Mouse (Mus musculus) CH12.LX (cell line): ENCODE measurements around the gene Leprot. TPM values are rescaled to one million over a fixed set of nuclear protein-coding genes. Genes with fewer than 3 reads are reported as not detected.

Source experiments
- DNase-seq: peaks from one replicate; pipeline ENCODE4 v3.0.0-alpha.2; 2013; ENCODE audit errors: extremely low read depth
- H3K27ac ChIP-seq: 2 replicates; pipeline ENCODE4 v1.5.1; 2012; ENCODE audit warnings: low read depth, mild to moderate bottlenecking, control low read depth, moderate library complexity; ENCODE audit not compliant: insufficient read depth
- H3K27me3 ChIP-seq: replicated peaks from 2 replicates; pipeline ENCODE3; 2012; ENCODE audit warnings: inconsistent platforms
- H3K36me3 ChIP-seq, 2 experiments: replicated peaks in 1 of 2; 2 replicates each; pipeline versions ENCODE3 to v1.6.1; 2012; ENCODE audit warnings: inconsistent platforms in 1 of 2, low read length in 1 of 2, mild to moderate bottlenecking in 1 of 2, mixed read lengths in 1 of 2, moderate library complexity in 1 of 2; ENCODE audit not compliant: control insufficient read depth in 1 of 2, insufficient read depth in 1 of 2
- H3K4me1 ChIP-seq, 2 experiments: 2 replicates each; pipeline ENCODE4 v1.6.1; 2012; ENCODE audit warnings: inconsistent platforms in 1 of 2, moderate library complexity in 1 of 2; ENCODE audit not compliant: insufficient read depth in 2 of 2, control insufficient read depth in 1 of 2
- H3K4me2 ChIP-seq: 2 replicates; pipeline ENCODE4 v1.6.1; 2012; ENCODE audit warnings: low read depth, mild to moderate bottlenecking, control low read depth; ENCODE audit not compliant: poor library complexity, insufficient read depth, severe bottlenecking
- H3K4me3 ChIP-seq, 3 experiments: fragments of 150-350 bp in 1 of 3; sonication (generic) in 1 of 3; replicated peaks in 1 of 3; 2 replicates each; pipeline versions ENCODE3 to v1.5.1; 2011 to 2012; ENCODE audit warnings: low read depth in 2 of 3, low read length in 2 of 3, mild to moderate bottlenecking in 2 of 3, moderate library complexity in 2 of 3, control low read depth in 1 of 3, improper control_type of control experiment in 1 of 3, inconsistent platforms in 1 of 3, mixed read lengths in 1 of 3; ENCODE audit not compliant: poor library complexity in 1 of 3
- H3K79me2 ChIP-seq: replicated peaks from 2 replicates; pipeline ENCODE4 v1.6.1; 2012; ENCODE audit warnings: mild to moderate bottlenecking, moderate library complexity; ENCODE audit not compliant: control insufficient read depth, poor library complexity, insufficient read depth, severe bottlenecking; ENCODE audit errors: extremely low read depth
- H3K9ac ChIP-seq: 2 replicates; pipeline ENCODE4 v1.6.1; 2012; ENCODE audit warnings: low read depth, mild to moderate bottlenecking, control low read depth, moderate library complexity; ENCODE audit not compliant: insufficient read depth
- H3K9me3 ChIP-seq: replicated peaks from 2 replicates; pipeline ENCODE3; 2012; ENCODE audit warnings: low read length, inconsistent platforms, mixed read lengths
- BHLHE40 ChIP-seq: IDR thresholded peaks from 2 replicates; pipeline ENCODE4 v1.6.1; 2011; ENCODE audit warnings: mild to moderate bottlenecking, low read depth, low read length, improper control_type of control experiment
- CHD1 ChIP-seq: IDR thresholded peaks from 2 replicates; pipeline ENCODE4 v1.6.1; 2012; ENCODE audit warnings: low read depth, low read length, improper control_type of control experiment, inconsistent platforms
- CTCF ChIP-seq, 2 experiments: IDR thresholded peaks in 1 of 2; conservative IDR thresholded peaks in 1 of 2; 2 replicates each; pipeline ENCODE4 v1.5.1; 2011 to 2012; ENCODE audit warnings: low read depth in 2 of 2, low read length in 2 of 2, improper control_type of control experiment in 1 of 2, inconsistent platforms in 1 of 2, mild to moderate bottlenecking in 1 of 2, moderate library complexity in 1 of 2
- E2F4 ChIP-seq: IDR thresholded peaks from 2 replicates; pipeline ENCODE4 v1.6.1; 2011; ENCODE audit warnings: low read depth, low read length, improper control_type of control experiment; ENCODE audit not compliant: insufficient replicate concordance
- ETS1 ChIP-seq: conservative IDR thresholded peaks from 2 replicates; pipeline ENCODE4 v1.6.1; 2012; ENCODE audit warnings: low read depth, mild to moderate bottlenecking, inconsistent platforms, low read length, improper control_type of control experiment, moderate library complexity
- GABPA ChIP-seq: IDR thresholded peaks from 2 replicates; pipeline ENCODE4 v1.6.1; 2012; ENCODE audit warnings: low read depth, low read length, improper control_type of control experiment, inconsistent platforms; ENCODE audit not compliant: insufficient replicate concordance
- HCFC1 ChIP-seq: IDR thresholded peaks from 2 replicates; pipeline ENCODE4 v1.6.1; 2012; ENCODE audit warnings: low read depth, mild to moderate bottlenecking, inconsistent platforms, low read length, improper control_type of control experiment
- IRF4 ChIP-seq: IDR thresholded peaks from 2 replicates; pipeline ENCODE4 v1.6.1; 2014; ENCODE audit warnings: low read depth, mild to moderate bottlenecking, inconsistent platforms, low read length, improper control_type of control experiment
- JUN ChIP-seq: IDR thresholded peaks from 2 replicates; pipeline ENCODE4 v1.6.1; 2011; ENCODE audit warnings: low read depth, mild to moderate bottlenecking, low read length, improper control_type of control experiment, moderate library complexity; ENCODE audit not compliant: insufficient read depth
- JUND ChIP-seq: conservative IDR thresholded peaks from 2 replicates; pipeline ENCODE4 v1.6.1; 2011; ENCODE audit warnings: low read depth, low read length, improper control_type of control experiment
- KAT2A ChIP-seq: IDR thresholded peaks from 2 replicates; pipeline ENCODE4 v1.6.1; 2012; ENCODE audit warnings: low read length, improper control_type of control experiment, inconsistent platforms; ENCODE audit not compliant: insufficient replicate concordance
- MAFK ChIP-seq: IDR thresholded peaks from 2 replicates; pipeline ENCODE4 v1.6.1; 2011; ENCODE audit warnings: low read length, improper control_type of control experiment; ENCODE audit not compliant: insufficient replicate concordance
- MAX ChIP-seq: IDR thresholded peaks from 2 replicates; pipeline ENCODE4 v1.6.1; 2011; ENCODE audit warnings: low read length, improper control_type of control experiment
- MEF2A ChIP-seq: IDR thresholded peaks from 2 replicates; pipeline ENCODE4 v1.6.1; 2014; ENCODE audit warnings: low read depth, mild to moderate bottlenecking, inconsistent platforms, low read length, improper control_type of control experiment, borderline replicate concordance
- MYC ChIP-seq: IDR thresholded peaks from 2 replicates; pipeline ENCODE4 v1.6.1; 2011; ENCODE audit warnings: low read depth, mild to moderate bottlenecking, improper control_type of control experiment, low read length
- NRF1 ChIP-seq: IDR thresholded peaks from 2 replicates; pipeline ENCODE4 v1.6.1; 2014; ENCODE audit warnings: low read depth, mild to moderate bottlenecking, inconsistent platforms, low read length, improper control_type of control experiment, moderate library complexity
- POLR2A ChIP-seq: IDR thresholded peaks from 2 replicates; pipeline ENCODE4 v1.6.1; 2011; ENCODE audit warnings: low read depth, mild to moderate bottlenecking, improper control_type of control experiment, low read length
- POLR2AphosphoS2 ChIP-seq: IDR thresholded peaks from 2 replicates; pipeline ENCODE4 v1.6.1; 2011; ENCODE audit warnings: low read depth, low read length, improper control_type of control experiment
- RAD21 ChIP-seq: IDR thresholded peaks from 2 replicates; pipeline ENCODE4 v1.6.1; 2011; ENCODE audit warnings: low read depth, mild to moderate bottlenecking, low read length, improper control_type of control experiment, moderate library complexity
- SMC3 ChIP-seq: IDR thresholded peaks from 2 replicates; pipeline ENCODE4 v1.6.1; 2011; ENCODE audit warnings: low read depth, low read length, improper control_type of control experiment
- TBP ChIP-seq: conservative IDR thresholded peaks from 2 replicates; pipeline ENCODE4 v1.6.1; 2011; ENCODE audit warnings: low read depth, low read length, improper control_type of control experiment
- UBTF ChIP-seq: IDR thresholded peaks from 2 replicates; pipeline ENCODE4 v1.6.1; 2012; ENCODE audit warnings: low read depth, mild to moderate bottlenecking, inconsistent platforms, low read length, improper control_type of control experiment, moderate library complexity
- ZKSCAN1 ChIP-seq: IDR thresholded peaks from 2 replicates; pipeline ENCODE4 v1.6.1; 2012; ENCODE audit warnings: low read depth, inconsistent platforms, low read length, improper control_type of control experiment, borderline replicate concordance
- dilution Hi-C: fragments of 300-500 bp; cut with MboI; formaldehyde crosslinking; loops from 2 replicates; pipeline ENCODE4 v1.14.3; 2020; ENCODE audit warnings: low sequenced_read_pairs; ENCODE audit not compliant: extremely low pct_unique_long_range_greater_than_20kb, extremely low pct_ligation_motif_present
- in situ Hi-C: fragments of 300-500 bp; cut with MboI; formaldehyde crosslinking; loops from 3 replicates; pipeline ENCODE4 v1.14.3; 2019; ENCODE audit warnings: low sequenced_read_pairs, low pct_ligation_motif_present, low pct_unique_long_range_greater_than_20kb, mixed read lengths
- polyA plus RNA-seq: library from polyadenylated mRNA; unstranded; fragments of >175 nt; gene quantifications from 2 replicates; pipeline ENCODE4 v1.2.1, GENCODE M21; 2012; ENCODE audit warnings: low read depth; ENCODE audit not compliant: insufficient read length
- total RNA-seq, 2 experiments: library from RNA; depleted of rRNA; stranded (reverse); fragments of 300-350 nt in 1 of 2; fragments of >200 nt in 1 of 2; gene quantifications; 2 replicates each; pipeline ENCODE4 v1.2.3; 2012 to 2014

The Leprot gene
- total and polyA plus RNA-seq, 3 experiments, result 17.6 to 29.2 (median 24.2) TPM

DNA sequence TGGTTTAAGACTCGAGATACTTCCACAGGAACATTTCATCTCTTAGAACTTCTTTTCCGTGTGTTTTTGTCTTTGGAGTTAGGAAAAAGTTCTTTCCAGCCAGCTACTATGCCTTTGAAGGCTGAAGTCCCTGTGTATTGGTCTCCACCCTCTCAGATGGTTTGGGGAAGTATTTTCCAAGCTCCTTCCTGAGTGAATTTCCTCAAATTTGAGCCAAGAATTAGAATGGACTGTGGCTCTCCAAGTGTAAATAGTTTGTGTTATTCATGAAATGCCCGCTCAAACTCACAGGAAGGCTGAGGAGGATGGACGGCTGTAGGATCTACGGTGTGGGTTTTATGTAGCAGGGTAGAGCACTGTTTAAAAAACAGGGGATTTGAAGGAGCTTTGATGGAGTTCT lies 42.1 kb downstream of the Leprot start:
- in situ Hi-C loops, result no loop called here
- no peak for DNase-seq
- no peaks in the 10 kb centered on the region for H3K27me3 ChIP-seq
- H3K79me2 ChIP-seq, result no peaks in the 10 kb centered on the region
- no peak for TF ChIP-seq E2F4
- TF ChIP-seq RAD21, result no peak
- no peak for TF ChIP-seq SMC3
- no peak for TF ChIP-seq KAT2A
- no peak for TF ChIP-seq ZKSCAN1
- no peak for TF ChIP-seq CHD1
- TF ChIP-seq BHLHE40, result no peak
- TF ChIP-seq CTCF (conservative IDR thresholded peaks at IDR 0.05 in 1 of 2, IDR thresholded peaks at IDR 0.05 in 1 of 2; ENCODE audit: low read depth in 2 of 2, low read length in 2 of 2), result no peak
- no peak for TF ChIP-seq MEF2A
- no peak for TF ChIP-seq HCFC1
- TF ChIP-seq ETS1, result no peak
- TF ChIP-seq NRF1, result no peak
- no peak for TF ChIP-seq UBTF
- TF ChIP-seq POLR2A, result no peak
- no peak for TF ChIP-seq GABPA
- no peak for TF ChIP-seq TBP
- H3K27ac ChIP-seq, result no peak overlapping the region
- H3K9ac ChIP-seq, result no peak overlapping the region
- no peaks in the 10 kb centered on the region for H3K36me3 ChIP-seq
- dilution Hi-C loops, result no loop called here
- H3K9me3 ChIP-seq, result no peaks in the 10 kb centered on the region
- H3K4me2 ChIP-seq, result no peak overlapping the region
- H3K4me1 ChIP-seq, result no peaks in the 10 kb centered on the region
- H3K4me3 ChIP-seq, result no peak overlapping the region

DNA sequence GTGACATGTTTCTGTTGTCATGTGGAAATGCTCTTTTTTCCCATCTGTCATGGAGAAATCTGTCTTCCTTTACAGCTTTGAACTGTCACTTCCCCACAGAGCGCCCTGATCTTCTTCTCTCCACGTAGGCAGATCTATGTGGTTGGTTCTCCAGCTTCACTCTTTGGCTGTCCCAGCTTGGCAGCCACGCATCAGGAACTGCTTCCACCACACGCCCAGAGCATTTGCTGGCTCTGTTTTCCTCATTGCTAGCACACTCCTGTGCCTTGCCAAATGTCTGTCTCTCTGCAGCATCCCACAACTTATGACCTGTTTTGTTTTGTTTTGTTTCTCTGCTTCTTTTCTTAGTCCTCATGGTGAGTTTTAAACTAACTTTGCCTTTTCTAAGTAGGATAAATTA lies 45.4 kb downstream of the Leprot start:
- Histone ChIP-seq H3K27ac (no peak overlapping the region), H3K4me2 (no peak overlapping the region), H3K9ac (no peak overlapping the region), H3K4me3 (no peak overlapping the region), H3K4me1 (no peaks in the 10 kb centered on the region), H3K9me3 (no peaks in the 10 kb centered on the region), H3K79me2 (no peaks in the 10 kb centered on the region), H3K36me3 (no peaks in the 10 kb centered on the region), H3K27me3 (no peaks in the 10 kb centered on the region)
- dilution Hi-C loops (no loop called here), in situ Hi-C loops (no loop called here)
- no peak for DNase-seq
- TF ChIP-seq MAFK, result no peak
- no peak for TF ChIP-seq CHD1
- TF ChIP-seq CTCF (conservative IDR thresholded peaks at IDR 0.05 in 1 of 2, IDR thresholded peaks at IDR 0.05 in 1 of 2; ENCODE audit: low read depth in 2 of 2, low read length in 2 of 2), result no peak
- no peak for TF ChIP-seq POLR2A
- TF ChIP-seq E2F4, result no peak
- no peak for TF ChIP-seq SMC3
- no peak for TF ChIP-seq JUN
- no peak for TF ChIP-seq IRF4
- no peak for TF ChIP-seq MAX
- TF ChIP-seq TBP, result no peak
- no peak for TF ChIP-seq POLR2AphosphoS2
- no peak for TF ChIP-seq JUND
- no peak for TF ChIP-seq MYC
